Comparison of ENCODE assay signal across 8 mouse cellular contexts in genomic region chr2:136532033-136532432, GRCm38 (mm10). TPM values are rescaled to one million over a fixed set of nuclear protein-coding genes. Genes with fewer than 3 reads are reported as not detected.
DNase-seq lines count a peak whose midpoint lies in the region; ATAC-seq and TF ChIP-seq lines count a peak whose summit lies in the region.

No protein-coding gene starts in this region.

- H3K9ac ChIP-seq in ES-Bruce4 (ENCODE audit: low read depth, poor library complexity, severe bottlenecking): no peak overlapping the region
- peak overlapping the region; percentile 47 for H3K9ac ChIP-seq in heart, embryonic 12.5 days
- H3K9ac ChIP-seq in kidney, embryonic 14.5 days (ENCODE audit: low read depth, low read length): peak overlapping the region; percentile 48
- H3K9ac ChIP-seq in limb, embryonic 12.5 days (replicated peaks): peak overlapping the region; percentile 68
- peak overlapping the region; percentile 68 for H3K9ac ChIP-seq in midbrain, embryonic 13.5 days (replicated peaks)
- no peak overlapping the region for H3K9ac ChIP-seq in stomach, embryonic 15.5 days

- no peaks in the 10 kb centered on the region for H3K27me3 ChIP-seq in ES-Bruce4 (ENCODE audit: control insufficient read depth, insufficient read depth, low read length, poor library complexity, severe bottlenecking)
- H3K27me3 ChIP-seq in forebrain, embryonic 10.5 days (ENCODE audit: poor library complexity, severe bottlenecking): no peaks in the 10 kb centered on the region
- H3K27me3 ChIP-seq in heart, embryonic 12.5 days (replicated peaks): no peaks in the 10 kb centered on the region
- H3K27me3 ChIP-seq in kidney, embryonic 14.5 days (ENCODE audit: control insufficient read depth, insufficient read depth, low read length): no peaks in the 10 kb centered on the region
- 0 out of 2 replicates have a peak, but pooled peaks cover 2% of the 10 kb centered on the region for H3K27me3 ChIP-seq in limb, embryonic 12.5 days
- H3K27me3 ChIP-seq in midbrain, embryonic 13.5 days: no peaks in the 10 kb centered on the region
- no peaks in the 10 kb centered on the region for H3K27me3 ChIP-seq in stomach, embryonic 15.5 days (replicated peaks)

- no peaks in the 10 kb centered on the region for H3K4me1 ChIP-seq in ES-Bruce4 (ENCODE audit: control insufficient read depth, insufficient read depth, low read length)
- peaks cover 8% of the 10 kb centered on the region for H3K4me1 ChIP-seq in forebrain, embryonic 10.5 days
- H3K4me1 ChIP-seq in heart, embryonic 12.5 days (replicated peaks): no peaks in the 10 kb centered on the region
- no peaks in the 10 kb centered on the region for H3K4me1 ChIP-seq in kidney, embryonic 14.5 days (ENCODE audit: control insufficient read depth, insufficient read depth, low read length)
- no peaks in the 10 kb centered on the region for H3K4me1 ChIP-seq in limb, embryonic 12.5 days (replicated peaks)
- H3K4me1 ChIP-seq in midbrain, embryonic 13.5 days (replicated peaks): no peaks in the 10 kb centered on the region
- no peaks in the 10 kb centered on the region for H3K4me1 ChIP-seq in stomach, embryonic 15.5 days

- WGBS in forebrain, embryonic 10.5 days: under 1% methylated on average over 23 of the region's 23 CpGs
- 1% methylated on average over 23 of the region's 23 CpGs for WGBS in heart, embryonic 12.5 days
- WGBS in kidney, embryonic 14.5 days: under 1% methylated on average over 23 of the region's 23 CpGs
- under 1% methylated on average over 23 of the region's 23 CpGs for WGBS in limb, embryonic 12.5 days
- 1% methylated on average over 23 of the region's 23 CpGs for WGBS in midbrain, embryonic 13.5 days
- 0% methylated on average over 23 of the region's 23 CpGs for WGBS in stomach, embryonic 15.5 days

- no peak for TF ChIP-seq EP300 in ES-Bruce4 (IDR thresholded peaks at IDR 0.05; ENCODE audit: insufficient read depth, low read depth, low read length)

- H3K36me3 ChIP-seq in ES-Bruce4 (ENCODE audit: control insufficient read depth, insufficient read depth, low read length, poor library complexity, severe bottlenecking): no peaks in the 10 kb centered on the region
- H3K36me3 ChIP-seq in forebrain, embryonic 10.5 days (replicated peaks): no peaks in the 10 kb centered on the region
- H3K36me3 ChIP-seq in heart, embryonic 12.5 days: no peaks in the 10 kb centered on the region
- no peaks in the 10 kb centered on the region for H3K36me3 ChIP-seq in kidney, embryonic 14.5 days (ENCODE audit: control insufficient read depth, insufficient read depth, low read length)
- H3K36me3 ChIP-seq in limb, embryonic 12.5 days: no peaks in the 10 kb centered on the region
- no peaks in the 10 kb centered on the region for H3K36me3 ChIP-seq in midbrain, embryonic 13.5 days
- H3K36me3 ChIP-seq in stomach, embryonic 15.5 days: no peaks in the 10 kb centered on the region

- no peak for TF ChIP-seq CTCF in ES-Bruce4 (IDR thresholded peaks at IDR 0.05; ENCODE audit: low read depth, low read length)

- H3K27ac ChIP-seq in ES-Bruce4 (ENCODE audit: insufficient read depth, low read length): no peak overlapping the region
- peak overlapping the region; percentile 86 for H3K27ac ChIP-seq in forebrain, embryonic 10.5 days
- no peak overlapping the region for H3K27ac ChIP-seq in heart, embryonic 12.5 days (ENCODE audit: poor library complexity, severe bottlenecking)
- H3K27ac ChIP-seq in kidney, embryonic 14.5 days (ENCODE audit: low read depth, low read length): no peak overlapping the region
- no peak overlapping the region for H3K27ac ChIP-seq in limb, embryonic 12.5 days
- H3K27ac ChIP-seq in midbrain, embryonic 13.5 days: 0 out of 2 replicates have a peak overlapping the region, but pooled peaks have one; percentile 10
- H3K27ac ChIP-seq in stomach, embryonic 15.5 days: no peak overlapping the region

- H3K4me2 ChIP-seq in heart, embryonic 12.5 days: peak overlapping the region; percentile 59
- peak overlapping the region; percentile 57 for H3K4me2 ChIP-seq in kidney, embryonic 14.5 days (replicated peaks; ENCODE audit: low read depth, low read length)
- H3K4me2 ChIP-seq in limb, embryonic 12.5 days: peak overlapping the region; percentile 61
- H3K4me2 ChIP-seq in midbrain, embryonic 13.5 days (replicated peaks): peak overlapping the region; percentile 57
- peak overlapping the region; percentile 75 for H3K4me2 ChIP-seq in stomach, embryonic 15.5 days

- H3K9me3 ChIP-seq in ES-Bruce4 (replicated peaks; ENCODE audit: control insufficient read depth, insufficient read depth, low read length, poor library complexity, severe bottlenecking): no peaks in the 10 kb centered on the region
- H3K9me3 ChIP-seq in forebrain, embryonic 10.5 days: no peaks in the 10 kb centered on the region
- H3K9me3 ChIP-seq in heart, embryonic 12.5 days (replicated peaks): no peaks in the 10 kb centered on the region
- H3K9me3 ChIP-seq in kidney, embryonic 14.5 days (ENCODE audit: control insufficient read depth, low read length): no peaks in the 10 kb centered on the region
- H3K9me3 ChIP-seq in limb, embryonic 12.5 days: no peaks in the 10 kb centered on the region
- H3K9me3 ChIP-seq in midbrain, embryonic 13.5 days: no peaks in the 10 kb centered on the region
- no peaks in the 10 kb centered on the region for H3K9me3 ChIP-seq in stomach, embryonic 15.5 days

- ATAC-seq in heart, embryonic 12.5 days (ENCODE audit: insufficient number of reproducible peaks, low FRiP score): peak; percentile 94
- ATAC-seq in kidney, embryonic 14.5 days (ENCODE audit: low FRiP score, low TSS enrichment): peak; percentile 100
- peak; percentile 100 for ATAC-seq in limb, embryonic 12.5 days (ENCODE audit: insufficient number of reproducible peaks, insufficient read depth, low FRiP score, low TSS enrichment, low read depth)
- peak; percentile 100 for ATAC-seq in midbrain, embryonic 13.5 days
- peak; percentile 95 for ATAC-seq in stomach, embryonic 15.5 days (ENCODE audit: insufficient read depth, low FRiP score, low read depth)

- TF ChIP-seq POLR2A in ES-Bruce4 (IDR thresholded peaks at IDR 0.05; ENCODE audit: insufficient read depth, low read length): no peak

- H3K4me3 ChIP-seq in ES-Bruce4 (ENCODE audit: low read depth, low read length): peak overlapping the region; percentile 69
- peak overlapping the region; percentile 66 for H3K4me3 ChIP-seq in forebrain, embryonic 10.5 days
- peak overlapping the region; percentile 43 for H3K4me3 ChIP-seq in heart, embryonic 12.5 days
- peak overlapping the region; percentile 46 for H3K4me3 ChIP-seq in kidney, embryonic 14.5 days (ENCODE audit: low read length)
- H3K4me3 ChIP-seq in limb, embryonic 12.5 days (replicated peaks): peak overlapping the region; percentile 56
- H3K4me3 ChIP-seq in midbrain, embryonic 13.5 days (replicated peaks): peak overlapping the region; percentile 52
- peak overlapping the region; percentile 54 for H3K4me3 ChIP-seq in stomach, embryonic 15.5 days (replicated peaks)

- DNase-seq in c-Kit-positive CD71-negative TER-119-negative erythroid progenitor cells, embryonic 14.5 days (ENCODE audit: low read depth): peak; percentile 58
- DNase-seq in forebrain, embryonic 10.5 days (ENCODE audit: extremely low spot score, low spot score): peak; percentile 79

RNA-seq across cellular contexts. Expression of gene Ankef1, which starts 30.3 kb away (rescaled TPM):
- 0.81 TPM in 1 of 2 replicates, not detected in the other for polyA plus RNA-seq in ES-Bruce4 (2011; ENCODE audit: insufficient read depth, insufficient read length, low read depth, missing spikeins)
- polyA plus RNA-seq in forebrain, embryonic 10.5 days (2016; fragmentation: Nextera tagmentation; extraction: Ambion mirVana): 0.70 and 0.79 TPM in 2 replicates
- 0.10 TPM in 1 of 2 replicates, not detected in the other for polyA plus RNA-seq in heart, embryonic 12.5 days (2016; fragmentation: Nextera tagmentation; extraction: Ambion mirVana)
- 0.30 and 0.39 TPM in 2 replicates for polyA plus RNA-seq in kidney, embryonic 14.5 days (2014; fragmentation: Nextera tagmentation; extraction: Ambion mirVana)
- polyA plus RNA-seq in limb, embryonic 12.5 days (2016; fragmentation: Nextera tagmentation; extraction: Ambion mirVana): 0.50 and 0.56 TPM in 2 replicates
- polyA plus RNA-seq in midbrain, embryonic 13.5 days (2015; fragmentation: Nextera tagmentation; extraction: Ambion mirVana): 0.46 and 0.61 TPM in 2 replicates
- polyA plus RNA-seq in stomach, embryonic 15.5 days (2015; fragmentation: Nextera tagmentation; extraction: Ambion mirVana): 0.21 and 0.23 TPM in 2 replicates

Comparison
In these comparisons a context has a peak if more than half of its experiments do, and no peak if none do; other contexts are left out.
1. H3K27ac ChIP-seq: peak in forebrain, embryonic 10.5 days (single experiment) and midbrain, embryonic 13.5 days (single experiment); none in ES-Bruce4 (single experiment), heart, embryonic 12.5 days (single experiment), kidney, embryonic 14.5 days (single experiment), limb, embryonic 12.5 days (single experiment) and stomach, embryonic 15.5 days (single experiment).
2. H3K9ac ChIP-seq: peak in heart, embryonic 12.5 days (single experiment), kidney, embryonic 14.5 days (single experiment), limb, embryonic 12.5 days (single experiment) and midbrain, embryonic 13.5 days (single experiment); none in ES-Bruce4 (single experiment) and stomach, embryonic 15.5 days (single experiment).
3. Peak in every context shown above with its lines, with median percentiles within 50 percentile points of each other: H3K4me3 ChIP-seq, ATAC-seq and H3K4me2 ChIP-seq.